Mouse (Mus musculus) brain, embryonic 14.5 days (tissue): Measurements from ENCODE around the gene Erlec1.

ENCODE experiments used
- CTCF ChIP-seq: fragments of 200-500 bp; IDR thresholded peaks from 2 replicates; pipeline ENCODE4 v1.5.1; 2012; ENCODE audit warnings: inconsistent platforms, mild to moderate bottlenecking, moderate library complexity, borderline replicate concordance; ENCODE audit not compliant: insufficient read depth, insufficient read length; ENCODE audit errors: extremely low read depth
- POLR2A ChIP-seq: fragments of 200-500 bp; IDR thresholded peaks from 2 replicates; pipeline ENCODE4 v1.6.1; 2012; ENCODE audit warnings: mild to moderate bottlenecking, inconsistent platforms, borderline replicate concordance; ENCODE audit not compliant: poor library complexity, insufficient read depth, insufficient read length, severe bottlenecking; ENCODE audit errors: extremely low read depth

- TF ChIP-seq CTCF: no peak
- no peak for TF ChIP-seq POLR2A
Observed at GRCm38 (mm10) chr11:30998199-30998598, 44.1 kb upstream of the Erlec1 start.
